Mouse (Mus musculus): ENCODE results near the gene Gria3. TPM values are rescaled to one million over a fixed set of nuclear protein-coding genes. Genes with fewer than 3 reads are reported as not detected.
A peak's percentile ranks its signal among the peaks of the same experiment; 100 is the strongest.

Gria3 gene
- polyA plus RNA-seq, 1 experiment from 2014 or later = 2.1 TPM

GRCm38 (mm10) chrX:41573079-41573478 lies 172.4 kb downstream of the Gria3 start:
- ATAC-seq (ENCODE audit: low FRiP score, low TSS enrichment) (no peak), DNase-seq (ENCODE audit: low spot score) (no peak)
- Histone ChIP-seq H3K4me2 (replicated peaks; ENCODE audit: low read depth) (no peak overlapping the region), H3K4me3 (ENCODE audit: low read depth, low read length) (no peak overlapping the region), H3K27ac (replicated peaks) (no peak overlapping the region), H3K27me3 (ENCODE audit: control insufficient read depth, insufficient read depth, low read length) (no peaks in the 10 kb centered on the region), H3K9ac (ENCODE audit: low read length) (no peak overlapping the region), H3K9me3 (ENCODE audit: control insufficient read depth, low read length) (no peaks in the 10 kb centered on the region), H3K4me1 (replicated peaks; ENCODE audit: control insufficient read depth, insufficient read depth) (no peaks in the 10 kb centered on the region), H3K36me3 (ENCODE audit: control insufficient read depth, insufficient read depth, low read length) (no peaks in the 10 kb centered on the region)
- no peak for TF ChIP-seq EP300 (optimal IDR thresholded peaks at IDR 0.05)
- TF ChIP-seq CTCF (IDR thresholded peaks at IDR 0.05; ENCODE audit: low read depth) = no peak
- 44% methylated on average over 1 of the region's 1 CpGs for WGBS

DNA sequence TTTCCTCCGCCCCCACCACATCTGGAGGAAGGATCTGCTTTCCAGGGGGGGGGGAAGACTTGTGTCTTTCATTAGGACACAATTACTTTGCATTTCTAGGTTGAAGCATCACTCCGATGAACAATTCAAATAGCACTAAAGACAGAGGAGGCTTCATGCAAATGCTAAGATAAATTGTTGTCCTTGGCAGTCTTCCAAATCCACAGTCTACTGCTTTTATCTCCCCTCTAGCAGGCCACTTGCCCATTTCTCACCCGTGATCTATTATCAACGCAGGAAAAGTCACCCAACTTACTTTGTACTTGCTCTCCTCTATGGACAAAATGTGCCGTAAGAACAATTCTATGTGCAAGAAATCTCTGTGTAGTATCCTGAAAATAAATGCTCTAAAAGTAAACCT lies 178.1 kb downstream of the Gria3 start:
- DNase-seq (ENCODE audit: low spot score) (no peak), ATAC-seq (ENCODE audit: low FRiP score, low TSS enrichment) (no peak)
- H3K9me3 ChIP-seq (ENCODE audit: control insufficient read depth, low read length) = no peaks in the 10 kb centered on the region
- H3K27ac ChIP-seq (replicated peaks) = no peak overlapping the region
- H3K27me3 ChIP-seq (ENCODE audit: control insufficient read depth, insufficient read depth, low read length) = no peaks in the 10 kb centered on the region
- no peak overlapping the region for H3K4me2 ChIP-seq (replicated peaks; ENCODE audit: low read depth)
- TF ChIP-seq EP300 (optimal IDR thresholded peaks at IDR 0.05) (no peak), CTCF (IDR thresholded peaks at IDR 0.05; ENCODE audit: low read depth) (no peak)
- no peaks in the 10 kb centered on the region for H3K4me1 ChIP-seq (replicated peaks; ENCODE audit: control insufficient read depth, insufficient read depth)
- WGBS = 54% methylated on average over 5 of the region's 5 CpGs
- H3K36me3 ChIP-seq (ENCODE audit: control insufficient read depth, insufficient read depth, low read length) = no peaks in the 10 kb centered on the region
- H3K9ac ChIP-seq (ENCODE audit: low read length) = no peak overlapping the region
- H3K4me3 ChIP-seq (ENCODE audit: low read depth, low read length) = no peak overlapping the region

- Histone ChIP-seq H3K27me3 (ENCODE audit: control insufficient read depth, insufficient read depth, low read length) (no peaks in the 10 kb centered on the region), H3K4me3 (ENCODE audit: low read depth, low read length) (no peak overlapping the region), H3K9ac (ENCODE audit: low read length) (no peak overlapping the region), H3K4me1 (replicated peaks; ENCODE audit: control insufficient read depth, insufficient read depth) (no peaks in the 10 kb centered on the region), H3K27ac (replicated peaks) (no peak overlapping the region), H3K36me3 (ENCODE audit: control insufficient read depth, insufficient read depth, low read length) (no peaks in the 10 kb centered on the region), H3K4me2 (replicated peaks; ENCODE audit: low read depth) (no peak overlapping the region), H3K9me3 (ENCODE audit: control insufficient read depth, low read length) (no peaks in the 10 kb centered on the region)
- 95% methylated on average over 3 of the region's 3 CpGs for WGBS
- no peak for TF ChIP-seq CTCF (IDR thresholded peaks at IDR 0.05; ENCODE audit: low read depth)
- TF ChIP-seq EP300 (optimal IDR thresholded peaks at IDR 0.05) = no peak
- ATAC-seq (ENCODE audit: low FRiP score, low TSS enrichment) (no peak), DNase-seq (ENCODE audit: low spot score) (no peak)
Measured at GRCm38 (mm10) chrX:41587692-41588091, 187.0 kb downstream of the Gria3 start.

DNA sequence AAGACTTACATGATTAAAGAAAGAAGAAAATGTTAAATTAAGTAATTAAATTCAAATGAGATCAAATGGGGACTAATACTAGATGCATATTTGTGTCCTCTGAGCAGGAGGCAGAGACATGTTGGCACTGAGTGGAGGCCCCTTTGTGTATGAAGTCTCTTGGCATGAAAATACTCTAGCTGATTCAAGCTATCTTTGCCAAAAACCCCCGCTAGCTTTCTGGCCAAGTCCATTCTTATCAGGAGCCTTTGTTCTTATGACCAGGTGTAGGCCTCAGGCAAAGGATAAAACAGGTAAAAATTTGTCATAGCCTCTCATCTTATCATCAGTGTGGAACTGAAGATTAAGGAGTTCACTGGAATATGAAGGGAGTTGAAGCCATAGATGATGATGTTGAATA lies 206.5 kb downstream of the Gria3 start:
- Histone ChIP-seq H3K4me2 (replicated peaks; ENCODE audit: low read depth) (no peak overlapping the region), H3K9me3 (ENCODE audit: control insufficient read depth, low read length) (no peaks in the 10 kb centered on the region), H3K27me3 (ENCODE audit: control insufficient read depth, insufficient read depth, low read length) (no peaks in the 10 kb centered on the region), H3K9ac (ENCODE audit: low read length) (no peak overlapping the region), H3K36me3 (ENCODE audit: control insufficient read depth, insufficient read depth, low read length) (no peaks in the 10 kb centered on the region), H3K27ac (replicated peaks) (no peak overlapping the region), H3K4me3 (ENCODE audit: low read depth, low read length) (no peak overlapping the region), H3K4me1 (replicated peaks; ENCODE audit: control insufficient read depth, insufficient read depth) (no peaks in the 10 kb centered on the region)
- WGBS = 83% methylated on average over 1 of the region's 1 CpGs
- ATAC-seq (ENCODE audit: low FRiP score, low TSS enrichment) (no peak), DNase-seq (ENCODE audit: low spot score) (no peak)
- TF ChIP-seq CTCF (IDR thresholded peaks at IDR 0.05; ENCODE audit: low read depth) (no peak), EP300 (optimal IDR thresholded peaks at IDR 0.05) (no peak)

- no peaks in the 10 kb centered on the region for H3K36me3 ChIP-seq (ENCODE audit: control insufficient read depth, insufficient read depth, low read length)
- no peaks in the 10 kb centered on the region for H3K4me1 ChIP-seq (replicated peaks; ENCODE audit: control insufficient read depth, insufficient read depth)
- no peak overlapping the region for H3K4me2 ChIP-seq (replicated peaks; ENCODE audit: low read depth)
- DNase-seq (ENCODE audit: low spot score) (no peak), ATAC-seq (ENCODE audit: low FRiP score, low TSS enrichment) (no peak)
- H3K9ac ChIP-seq (ENCODE audit: low read length) = no peak overlapping the region
- no peaks in the 10 kb centered on the region for H3K9me3 ChIP-seq (ENCODE audit: control insufficient read depth, low read length)
- no peaks in the 10 kb centered on the region for H3K27me3 ChIP-seq (ENCODE audit: control insufficient read depth, insufficient read depth, low read length)
- no peak overlapping the region for H3K4me3 ChIP-seq (ENCODE audit: low read depth, low read length)
- WGBS = 35% methylated on average over 2 of the region's 2 CpGs
- no peak for TF ChIP-seq EP300 (optimal IDR thresholded peaks at IDR 0.05)
- TF ChIP-seq CTCF (IDR thresholded peaks at IDR 0.05; ENCODE audit: low read depth) = peak; percentile 78
- H3K27ac ChIP-seq (replicated peaks) = no peak overlapping the region
Measured at GRCm38 (mm10) chrX:41614920-41615319, 214.3 kb downstream of the Gria3 start.

- WGBS = 87% methylated on average over 1 of the region's 1 CpGs
- Histone ChIP-seq H3K4me1 (replicated peaks; ENCODE audit: control insufficient read depth, insufficient read depth) (no peaks in the 10 kb centered on the region), H3K9me3 (ENCODE audit: control insufficient read depth, low read length) (no peaks in the 10 kb centered on the region), H3K4me3 (ENCODE audit: low read depth, low read length) (no peak overlapping the region), H3K4me2 (replicated peaks; ENCODE audit: low read depth) (no peak overlapping the region), H3K9ac (ENCODE audit: low read length) (no peak overlapping the region), H3K27ac (replicated peaks) (no peak overlapping the region), H3K36me3 (ENCODE audit: control insufficient read depth, insufficient read depth, low read length) (no peaks in the 10 kb centered on the region), H3K27me3 (ENCODE audit: control insufficient read depth, insufficient read depth, low read length) (no peaks in the 10 kb centered on the region)
- no peak for ATAC-seq (ENCODE audit: low FRiP score, low TSS enrichment)
- no peak for DNase-seq (ENCODE audit: low spot score)
- TF ChIP-seq CTCF (IDR thresholded peaks at IDR 0.05; ENCODE audit: low read depth) (no peak), EP300 (optimal IDR thresholded peaks at IDR 0.05) (no peak)
Measured at GRCm38 (mm10) chrX:41616928-41617327, 216.3 kb downstream of the Gria3 start.
